Mouse (Mus musculus): ENCODE measurements around the gene Wwc2. TPM values are rescaled to one million over a fixed set of nuclear protein-coding genes. Genes with fewer than 3 reads are reported as not detected.

Gene Wwc2
- polyA plus RNA-seq, 1 experiment from 2014 or later, result 18.5 TPM

GRCm38 (mm10) chr8:47907056-47907455 is 83.7 kb downstream of the Wwc2 start:
- WGBS, result 85% methylated on average over 9 of the region's 9 CpGs
- H3K4me2 ChIP-seq (replicated peaks; ENCODE audit: low read depth, low read length), result no peak overlapping the region
- H3K4me1 ChIP-seq (ENCODE audit: control insufficient read depth, insufficient read depth, low read length), result no peaks in the 10 kb centered on the region
- ATAC-seq (ENCODE audit: low FRiP score, low TSS enrichment), result no peak
- H3K9ac ChIP-seq (ENCODE audit: low read depth, low read length), result no peak overlapping the region
- H3K36me3 ChIP-seq (ENCODE audit: control insufficient read depth, insufficient read depth, low read length), result no peaks in the 10 kb centered on the region
- no peaks in the 10 kb centered on the region for H3K27me3 ChIP-seq (ENCODE audit: control insufficient read depth, insufficient read depth, low read length)
- H3K4me3 ChIP-seq (ENCODE audit: low read length), result no peak overlapping the region
- peaks cover 8% of the 10 kb centered on the region for H3K9me3 ChIP-seq (ENCODE audit: control insufficient read depth, low read length)
- no peak overlapping the region for H3K27ac ChIP-seq (ENCODE audit: low read depth, low read length)

GRCm38 (mm10) chr8:47906142-47906541 is 84.6 kb downstream of the Wwc2 start:
- peaks cover 8% of the 10 kb centered on the region for H3K9me3 ChIP-seq (ENCODE audit: control insufficient read depth, low read length)
- H3K4me2 ChIP-seq (replicated peaks; ENCODE audit: low read depth, low read length), result no peak overlapping the region
- 90% methylated on average over 9 of the region's 9 CpGs for WGBS
- H3K27ac ChIP-seq (ENCODE audit: low read depth, low read length), result no peak overlapping the region
- ATAC-seq (ENCODE audit: low FRiP score, low TSS enrichment), result no peak
- no peaks in the 10 kb centered on the region for H3K27me3 ChIP-seq (ENCODE audit: control insufficient read depth, insufficient read depth, low read length)
- no peak overlapping the region for H3K4me3 ChIP-seq (ENCODE audit: low read length)
- no peak overlapping the region for H3K9ac ChIP-seq (ENCODE audit: low read depth, low read length)
- no peaks in the 10 kb centered on the region for H3K36me3 ChIP-seq (ENCODE audit: control insufficient read depth, insufficient read depth, low read length)
- H3K4me1 ChIP-seq (ENCODE audit: control insufficient read depth, insufficient read depth, low read length), result no peaks in the 10 kb centered on the region

GRCm38 (mm10) chr8:47905256-47905655 is 85.5 kb downstream of the Wwc2 start:
- peaks cover 8% of the 10 kb centered on the region for H3K9me3 ChIP-seq (ENCODE audit: control insufficient read depth, low read length)
- H3K4me2 ChIP-seq (replicated peaks; ENCODE audit: low read depth, low read length), result no peak overlapping the region
- ATAC-seq (ENCODE audit: low FRiP score, low TSS enrichment), result no peak
- H3K4me3 ChIP-seq (ENCODE audit: low read length), result no peak overlapping the region
- peaks cover 5% of the 10 kb centered on the region; the same call in 1 of the 2 replicates for H3K36me3 ChIP-seq (ENCODE audit: control insufficient read depth, insufficient read depth, low read length)
- H3K9ac ChIP-seq (ENCODE audit: low read depth, low read length), result no peak overlapping the region
- H3K4me1 ChIP-seq (ENCODE audit: control insufficient read depth, insufficient read depth, low read length), result no peaks in the 10 kb centered on the region
- no peak overlapping the region for H3K27ac ChIP-seq (ENCODE audit: low read depth, low read length)
- WGBS, result 94% methylated on average over 7 of the region's 7 CpGs
- H3K27me3 ChIP-seq (ENCODE audit: control insufficient read depth, insufficient read depth, low read length), result no peaks in the 10 kb centered on the region

DNA sequence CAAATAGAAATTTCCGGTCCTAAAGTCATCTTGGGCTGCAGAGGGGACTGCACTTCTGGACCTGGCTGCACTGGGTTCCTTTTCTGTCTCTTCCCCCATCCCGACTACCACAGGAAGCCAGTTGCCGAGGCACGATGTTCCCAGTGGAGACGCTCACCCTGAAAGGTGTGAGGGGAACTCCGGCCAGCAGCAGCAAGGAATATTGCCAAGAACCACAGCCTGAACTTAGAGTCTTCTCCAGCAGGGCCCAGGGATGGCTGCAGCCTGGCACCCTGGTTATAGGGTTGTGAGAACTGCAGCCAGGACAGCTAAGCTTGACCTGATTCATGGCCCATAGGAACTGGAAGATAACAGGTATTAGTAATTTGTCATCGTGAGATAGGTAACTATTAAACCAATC is 86.7 kb downstream of the Wwc2 start:
- Histone ChIP-seq H3K9me3 (ENCODE audit: control insufficient read depth, low read length) (no peaks in the 10 kb centered on the region), H3K9ac (ENCODE audit: low read depth, low read length) (no peak overlapping the region)
- no peak for ATAC-seq (ENCODE audit: low FRiP score, low TSS enrichment)

DNA sequence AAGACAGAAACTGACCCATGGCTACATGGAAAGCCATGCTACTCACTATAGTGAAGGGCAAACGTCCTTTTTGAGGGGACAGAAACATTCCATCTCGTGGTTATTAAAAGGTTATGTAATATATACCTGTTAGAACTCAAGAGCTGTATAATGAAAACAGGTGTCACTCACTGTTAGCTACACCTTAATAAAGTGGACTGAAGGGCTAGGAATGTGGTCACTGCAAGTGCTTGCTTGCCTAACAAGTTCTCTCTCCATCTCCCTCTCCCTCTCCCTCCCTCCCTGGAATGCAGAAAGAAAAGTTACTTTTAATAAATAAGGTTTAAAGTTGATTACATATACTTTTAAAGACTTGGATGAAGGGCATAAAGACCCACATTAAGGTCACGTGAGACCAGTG is 88.0 kb downstream of the Wwc2 start:
- WGBS, result 91% methylated on average over 3 of the region's 3 CpGs
- no peaks in the 10 kb centered on the region for H3K27me3 ChIP-seq (ENCODE audit: control insufficient read depth, insufficient read depth, low read length)
- no peak overlapping the region for H3K4me2 ChIP-seq (replicated peaks; ENCODE audit: low read depth, low read length)
- H3K4me1 ChIP-seq (ENCODE audit: control insufficient read depth, insufficient read depth, low read length), result no peaks in the 10 kb centered on the region
- no peak overlapping the region for H3K27ac ChIP-seq (ENCODE audit: low read depth, low read length)
- no peak overlapping the region for H3K4me3 ChIP-seq (ENCODE audit: low read length)
- no peak overlapping the region for H3K9ac ChIP-seq (ENCODE audit: low read depth, low read length)
- no peaks in the 10 kb centered on the region for H3K9me3 ChIP-seq (ENCODE audit: control insufficient read depth, low read length)
- no peak for ATAC-seq (ENCODE audit: low FRiP score, low TSS enrichment)
- H3K36me3 ChIP-seq (ENCODE audit: control insufficient read depth, insufficient read depth, low read length), result peaks cover 9% of the 10 kb centered on the region; the same call in 1 of the 2 replicates

More for the DNA sequence above, 86.7 kb downstream of the Wwc2 start:
- Histone ChIP-seq H3K4me1 (ENCODE audit: control insufficient read depth, insufficient read depth, low read length) (no peaks in the 10 kb centered on the region), H3K27me3 (ENCODE audit: control insufficient read depth, insufficient read depth, low read length) (no peaks in the 10 kb centered on the region), H3K4me3 (ENCODE audit: low read length) (no peak overlapping the region), H3K27ac (ENCODE audit: low read depth, low read length) (no peak overlapping the region), H3K4me2 (replicated peaks; ENCODE audit: low read depth, low read length) (no peak overlapping the region), H3K36me3 (ENCODE audit: control insufficient read depth, insufficient read depth, low read length) (peaks cover 6% of the 10 kb centered on the region; the same call in 1 of the 2 replicates)
- WGBS, result 83% methylated on average over 7 of the region's 7 CpGs

- H3K27ac ChIP-seq (ENCODE audit: low read depth, low read length), result no peak overlapping the region
- H3K36me3 ChIP-seq (ENCODE audit: control insufficient read depth, insufficient read depth, low read length), result peaks cover 20% of the 10 kb centered on the region; the same call in 1 of the 2 replicates
- ATAC-seq (ENCODE audit: low FRiP score, low TSS enrichment), result no peak
- H3K27me3 ChIP-seq (ENCODE audit: control insufficient read depth, insufficient read depth, low read length), result no peaks in the 10 kb centered on the region
- H3K4me2 ChIP-seq (replicated peaks; ENCODE audit: low read depth, low read length), result no peak overlapping the region
- no peak overlapping the region for H3K4me3 ChIP-seq (ENCODE audit: low read length)
- no peaks in the 10 kb centered on the region for H3K4me1 ChIP-seq (ENCODE audit: control insufficient read depth, insufficient read depth, low read length)
- no peaks in the 10 kb centered on the region for H3K9me3 ChIP-seq (ENCODE audit: control insufficient read depth, low read length)
- no peak overlapping the region for H3K9ac ChIP-seq (ENCODE audit: low read depth, low read length)
- 93% methylated on average over 9 of the region's 9 CpGs for WGBS
These were observed 90.4 kb downstream of the Wwc2 start for GRCm38 (mm10) chr8:47900361-47900760.

- H3K27me3 ChIP-seq (ENCODE audit: control insufficient read depth, insufficient read depth, low read length), result no peaks in the 10 kb centered on the region
- no peaks in the 10 kb centered on the region for H3K9me3 ChIP-seq (ENCODE audit: control insufficient read depth, low read length)
- H3K27ac ChIP-seq (ENCODE audit: low read depth, low read length), result no peak overlapping the region
- 92% methylated on average over 3 of the region's 3 CpGs for WGBS
- ATAC-seq (ENCODE audit: low FRiP score, low TSS enrichment), result no peak
- no peak overlapping the region for H3K4me2 ChIP-seq (replicated peaks; ENCODE audit: low read depth, low read length)
- no peak overlapping the region for H3K9ac ChIP-seq (ENCODE audit: low read depth, low read length)
- no peak overlapping the region for H3K4me3 ChIP-seq (ENCODE audit: low read length)
- peaks cover 24% of the 10 kb centered on the region for H3K36me3 ChIP-seq (ENCODE audit: control insufficient read depth, insufficient read depth, low read length)
- no peaks in the 10 kb centered on the region for H3K4me1 ChIP-seq (ENCODE audit: control insufficient read depth, insufficient read depth, low read length)
These were observed 90.8 kb downstream of the Wwc2 start for GRCm38 (mm10) chr8:47899891-47900290.

- no peak for ATAC-seq (ENCODE audit: low FRiP score, low TSS enrichment)
- no peak overlapping the region for H3K4me3 ChIP-seq (ENCODE audit: low read length)
- H3K36me3 ChIP-seq (ENCODE audit: control insufficient read depth, insufficient read depth, low read length), result peaks cover 22% of the 10 kb centered on the region
- no peak overlapping the region for H3K27ac ChIP-seq (ENCODE audit: low read depth, low read length)
- no peaks in the 10 kb centered on the region for H3K27me3 ChIP-seq (ENCODE audit: control insufficient read depth, insufficient read depth, low read length)
- no peaks in the 10 kb centered on the region for H3K4me1 ChIP-seq (ENCODE audit: control insufficient read depth, insufficient read depth, low read length)
- no peak overlapping the region for H3K4me2 ChIP-seq (replicated peaks; ENCODE audit: low read depth, low read length)
- no peak overlapping the region for H3K9ac ChIP-seq (ENCODE audit: low read depth, low read length)
- WGBS, result 95% methylated on average over 3 of the region's 3 CpGs
- H3K9me3 ChIP-seq (ENCODE audit: control insufficient read depth, low read length), result no peaks in the 10 kb centered on the region
These were observed 98.3 kb downstream of the Wwc2 start for GRCm38 (mm10) chr8:47892419-47892818.

DNA sequence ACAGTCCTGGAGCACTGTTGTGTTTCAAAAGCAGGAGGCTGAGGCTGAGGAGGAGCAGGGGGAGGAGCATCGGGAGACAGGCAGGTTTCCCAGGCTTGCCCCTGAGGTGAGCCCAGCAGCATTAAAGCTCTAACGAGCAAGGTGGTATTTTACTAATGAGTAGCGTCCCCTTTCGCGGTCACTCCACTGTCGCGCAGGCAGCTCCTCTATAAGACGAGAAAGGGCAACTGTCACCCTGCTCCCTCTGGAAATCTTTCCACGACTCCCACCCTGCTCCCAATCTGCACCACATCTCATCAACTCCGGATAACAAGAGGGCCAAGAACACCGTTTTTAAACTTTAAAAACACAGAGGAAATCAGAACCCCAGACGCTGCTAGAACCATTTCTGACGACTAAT is 99.1 kb downstream of the Wwc2 start:
- no peak for ATAC-seq (ENCODE audit: low FRiP score, low TSS enrichment)
- WGBS, result 53% methylated on average over 13 of the region's 13 CpGs
- Histone ChIP-seq H3K4me3 (ENCODE audit: low read length) (no peak overlapping the region), H3K36me3 (ENCODE audit: control insufficient read depth, insufficient read depth, low read length) (peaks cover 20% of the 10 kb centered on the region), H3K27ac (ENCODE audit: low read depth, low read length) (no peak overlapping the region), H3K9me3 (ENCODE audit: control insufficient read depth, low read length) (no peaks in the 10 kb centered on the region), H3K27me3 (ENCODE audit: control insufficient read depth, insufficient read depth, low read length) (no peaks in the 10 kb centered on the region), H3K4me2 (replicated peaks; ENCODE audit: low read depth, low read length) (no peak overlapping the region), H3K9ac (ENCODE audit: low read depth, low read length) (no peak overlapping the region), H3K4me1 (ENCODE audit: control insufficient read depth, insufficient read depth, low read length) (no peaks in the 10 kb centered on the region)
